Mouse (Mus musculus) kidney, adult 2 months (tissue): ENCODE measurements around the gene Tdg.
"Not testable (repeated sequence)": the region's sequence is repeated elsewhere in the genome, so short reads cannot be mapped to it uniquely, and the experiment has no call there.

Experiments used
- CTCF ChIP-seq: fragments of 200-500 bp; conservative IDR thresholded peaks from 2 replicates; pipeline ENCODE4 v1.5.1; 2011; ENCODE audit warnings: low read depth, mild to moderate bottlenecking, control low read depth, low read length, moderate library complexity, mixed read lengths; ENCODE audit not compliant: insufficient read depth, insufficient read length
- POLR2A ChIP-seq: fragments of 200-500 bp; IDR thresholded peaks from one replicate; pipeline ENCODE4 v1.6.1; 2011; ENCODE audit warnings: low read depth, low read length, control low read depth

DNA sequence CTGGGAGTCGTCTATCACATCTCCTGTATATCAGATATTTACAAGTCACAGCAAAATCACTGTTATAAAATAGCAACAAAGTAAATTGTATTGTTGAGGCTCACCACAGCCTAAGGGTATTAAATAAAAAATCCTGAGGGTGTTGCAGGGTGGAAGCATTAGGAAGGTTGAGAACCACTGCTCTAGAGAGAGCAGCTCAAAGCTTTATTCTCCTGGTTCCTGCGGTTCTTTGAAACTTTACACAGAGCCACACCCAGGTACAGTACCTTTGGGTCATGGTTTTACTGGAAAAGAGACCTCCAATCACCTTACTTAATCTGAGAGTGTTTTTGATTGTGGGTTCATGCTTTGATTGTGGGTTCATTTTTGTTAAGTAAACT, 6.1 kb upstream of the Tdg start:
- TF ChIP-seq CTCF, POLR2A: not testable (repeated sequence)
